Mouse (Mus musculus) T-helper 2 cell (primary cell): Measurements from ENCODE around the gene Crhbp.

Experiments used
- in situ Hi-C: fragments of 300-600 bp; cut with MboI, MseI; formaldehyde crosslinking; loops from one replicate; pipeline ENCODE4 v1.15.1; 2025; ENCODE audit warnings: high pct_unique_total_duplicates

The Crhbp gene

GRCm38 (mm10) chr13:95444824-95445223 lies at the start of gene Crhbp:
Gene Crhbp, minus strand, starts transcription at chr13:95444924.
- in situ Hi-C loops: no loop called here

- in situ Hi-C loops: loop anchor here (25.0 kb wide), 1 partner anchor 456 kb away; no protein-coding TSS in a partner anchor
These were observed 48.6 kb upstream of the Crhbp start for GRCm38 (mm10) chr13:95493296-95493695.

GRCm38 (mm10) chr13:95491327-95491726 lies 46.6 kb upstream of the Crhbp start:
- in situ Hi-C loops: loop anchor here (25.0 kb wide), 1 partner anchor 454 kb away; no protein-coding TSS in a partner anchor

GRCm38 (mm10) chr13:95484664-95485063 lies 39.9 kb upstream of the Crhbp start:
- in situ Hi-C loops: loop anchor here (25.0 kb wide), 1 partner anchor 447 kb away; no protein-coding TSS in a partner anchor

- in situ Hi-C loops: loop anchor here (25.0 kb wide), 1 partner anchor 444 kb away; no protein-coding TSS in a partner anchor
These were observed 36.7 kb upstream of the Crhbp start for GRCm38 (mm10) chr13:95481428-95481827.

- in situ Hi-C loops: loop anchor here (5.0 to 25.0 kb wide), 2 partner anchors 92 to 442 kb away; no protein-coding TSS in a partner anchor
These were observed 34.1 kb upstream of the Crhbp start, which contains the start of gene S100z for GRCm38 (mm10) chr13:95478671-95479413. Gene S100z, minus strand, starts transcription at chr13:95478721.

- in situ Hi-C loops: loop anchor here (5.0 to 25.0 kb wide), 2 partner anchors 90 to 440 kb away; no protein-coding TSS in a partner anchor
These were observed 32.4 kb upstream of the Crhbp start for GRCm38 (mm10) chr13:95477173-95477572.

- in situ Hi-C loops: loop anchor here (5.0 to 25.0 kb wide), 2 partner anchors 88 to 438 kb away; no protein-coding TSS in a partner anchor
These were observed 30.4 kb upstream of the Crhbp start for GRCm38 (mm10) chr13:95475124-95475523.

- in situ Hi-C loops: no loop called here
These were observed 29.6 kb upstream of the Crhbp start for GRCm38 (mm10) chr13:95474294-95474693.

GRCm38 (mm10) chr13:95470970-95471369 lies 26.2 kb upstream of the Crhbp start:
- in situ Hi-C loops: no loop called here

- in situ Hi-C loops: no loop called here
These were observed 6.8 kb upstream of the Crhbp start for GRCm38 (mm10) chr13:95451529-95451928.

- in situ Hi-C loops: no loop called here
These were observed 6.0 kb upstream of the Crhbp start for GRCm38 (mm10) chr13:95450636-95451210.

GRCm38 (mm10) chr13:95449730-95450129 lies 5.0 kb upstream of the Crhbp start:
- in situ Hi-C loops: no loop called here

GRCm38 (mm10) chr13:95444291-95444690 lies 433 bp downstream of the Crhbp start:
- in situ Hi-C loops: no loop called here

- in situ Hi-C loops: no loop called here
These were observed 1.1 kb downstream of the Crhbp start for GRCm38 (mm10) chr13:95443376-95444233.

- in situ Hi-C loops: no loop called here
These were observed 1.8 kb downstream of the Crhbp start for GRCm38 (mm10) chr13:95442901-95443300.

- in situ Hi-C loops: no loop called here
These were observed 5.2 kb downstream of the Crhbp start for GRCm38 (mm10) chr13:95439569-95439968.

GRCm38 (mm10) chr13:95431760-95432159 lies 13.0 kb downstream of the Crhbp start:
- in situ Hi-C loops: no loop called here

- in situ Hi-C loops: no loop called here
These were observed 17.2 kb downstream of the Crhbp start for GRCm38 (mm10) chr13:95427499-95427898.

GRCm38 (mm10) chr13:95426421-95426820 lies 18.3 kb downstream of the Crhbp start:
- in situ Hi-C loops: no loop called here

- in situ Hi-C loops: no loop called here
These were observed 19.2 kb downstream of the Crhbp start for GRCm38 (mm10) chr13:95425484-95425883.

GRCm38 (mm10) chr13:95424932-95425331 lies 19.8 kb downstream of the Crhbp start:
- in situ Hi-C loops: no loop called here
